ENCODE assay signal across 10 mouse cellular contexts in genomic region chr16:8810399-8811127, GRCm38 (mm10). TPM values are rescaled to one million over a fixed set of nuclear protein-coding genes. Genes with fewer than 3 reads are reported as not detected.
DNase-seq lines count a peak whose midpoint lies in the region; ATAC-seq and TF ChIP-seq lines count a peak whose summit lies in the region.
"Had no signal": no experiment of that assay in that cellular context is flagged by ENCODE, and none has a peak within 500 bp of the region (broad histone marks: within the 10 kb centered on the region; RNA-seq: fewer than 3 reads in every experiment).

No protein-coding gene starts in this region.

- no peaks in the 10 kb centered on the region for H3K9me3 ChIP-seq in intestine, embryonic 15.5 days
- H3K9me3 ChIP-seq in intestine, postnatal 0 days (ENCODE audit: control insufficient read depth): no peaks in the 10 kb centered on the region
- no peaks in the 10 kb centered on the region for H3K9me3 ChIP-seq in CH12.LX (replicated peaks; ENCODE audit: low read length)
- no peaks in the 10 kb centered on the region for H3K9me3 ChIP-seq in liver, embryonic 12.5 days (replicated peaks)
- no peaks in the 10 kb centered on the region for H3K9me3 ChIP-seq in forebrain, embryonic 15.5 days
- no peaks in the 10 kb centered on the region for H3K9me3 ChIP-seq in hindbrain, embryonic 13.5 days

- no peaks in the 10 kb centered on the region for H3K4me1 ChIP-seq in intestine, embryonic 15.5 days (replicated peaks)
- no peaks in the 10 kb centered on the region for H3K4me1 ChIP-seq in intestine, postnatal 0 days (replicated peaks; ENCODE audit: control insufficient read depth, insufficient read depth, low read length)
- peaks cover 10 to 35% of the 10 kb centered on the region in 2 experiments for H3K4me1 ChIP-seq in CH12.LX (ENCODE audit: control insufficient read depth in 1 of 2, insufficient read depth in 2 of 2)
- H3K4me1 ChIP-seq in liver, embryonic 12.5 days: peaks cover 27% of the 10 kb centered on the region
- H3K4me1 ChIP-seq in forebrain, embryonic 15.5 days: no peaks in the 10 kb centered on the region
- no peaks in the 10 kb centered on the region for H3K4me1 ChIP-seq in hindbrain, embryonic 13.5 days (replicated peaks)

- no peak for TF ChIP-seq RAD21 in CH12.LX (IDR thresholded peaks at IDR 0.05; ENCODE audit: low read depth, low read length)

- WGBS in intestine, embryonic 15.5 days: 89% methylated on average over 14 of the region's 14 CpGs
- 89% methylated on average over 14 of the region's 14 CpGs for WGBS in intestine, postnatal 0 days
- WGBS in liver, embryonic 12.5 days (ENCODE audit: insufficient replicate concordance): 73% methylated on average over 14 of the region's 14 CpGs
- 92% methylated on average over 14 of the region's 14 CpGs for WGBS in forebrain, embryonic 15.5 days
- 92% methylated on average over 14 of the region's 14 CpGs for WGBS in hindbrain, embryonic 13.5 days

- peak; percentile 37; the same call in 1 of the 2 replicates for TF ChIP-seq POLR2A in CH12.LX (IDR thresholded peaks at IDR 0.05; ENCODE audit: low read depth, low read length)

- H3K79me2 ChIP-seq in CH12.LX (replicated peaks; ENCODE audit: control insufficient read depth, extremely low read depth, insufficient read depth, poor library complexity, severe bottlenecking): no peaks in the 10 kb centered on the region

- in situ Hi-C loops in CH12.LX (cut with MboI; ENCODE audit: low pct_ligation_motif_present, low pct_unique_long_range_greater_than_20kb, low sequenced_read_pairs): no loop called here

- H3K9ac ChIP-seq in intestine, embryonic 15.5 days: no peak overlapping the region
- H3K9ac ChIP-seq in intestine, postnatal 0 days (ENCODE audit: low read depth, low read length): no peak overlapping the region
- H3K9ac ChIP-seq in CH12.LX (ENCODE audit: insufficient read depth, low read depth): peak overlapping the region; percentile 2; the same call in 1 of the 2 replicates
- peak overlapping the region; percentile 69 for H3K9ac ChIP-seq in liver, embryonic 12.5 days
- no peak overlapping the region for H3K9ac ChIP-seq in forebrain, embryonic 15.5 days (replicated peaks)
- H3K9ac ChIP-seq in hindbrain, embryonic 13.5 days: no peak overlapping the region

- no peak overlapping the region for H3K27ac ChIP-seq in intestine, embryonic 15.5 days
- H3K27ac ChIP-seq in intestine, postnatal 0 days (ENCODE audit: low read depth, low read length): no peak overlapping the region
- no peak overlapping the region for H3K27ac ChIP-seq in CH12.LX (ENCODE audit: insufficient read depth, low read depth)
- peak overlapping the region; percentile 93 for H3K27ac ChIP-seq in liver, embryonic 12.5 days
- no peak overlapping the region for H3K27ac ChIP-seq in gastrocnemius, adult 2 months
- H3K27ac ChIP-seq in forebrain, embryonic 15.5 days (replicated peaks): no peak overlapping the region
- no peak overlapping the region for H3K27ac ChIP-seq in hindbrain, embryonic 13.5 days

- intact Hi-C loops in gastrocnemius, adult 2 months (cut with DNase I): no loop called here

- dilution Hi-C loops in CH12.LX (cut with MboI; ENCODE audit: extremely low pct_ligation_motif_present, extremely low pct_unique_long_range_greater_than_20kb, low sequenced_read_pairs): no loop called here

- no peak overlapping the region for H3K4me2 ChIP-seq in intestine, embryonic 15.5 days (replicated peaks)
- H3K4me2 ChIP-seq in intestine, postnatal 0 days (replicated peaks; ENCODE audit: low read depth): no peak overlapping the region
- peak overlapping the region; percentile 11 for H3K4me2 ChIP-seq in CH12.LX (ENCODE audit: insufficient read depth, low read depth, poor library complexity, severe bottlenecking)
- H3K4me2 ChIP-seq in liver, embryonic 12.5 days: peak overlapping the region; percentile 61
- H3K4me2 ChIP-seq in forebrain, embryonic 15.5 days (replicated peaks): no peak overlapping the region
- no peak overlapping the region for H3K4me2 ChIP-seq in hindbrain, embryonic 13.5 days

- no peaks in the 10 kb centered on the region for H3K27me3 ChIP-seq in intestine, embryonic 15.5 days (replicated peaks)
- H3K27me3 ChIP-seq in intestine, postnatal 0 days (replicated peaks; ENCODE audit: control insufficient read depth, insufficient read depth, low read length): no peaks in the 10 kb centered on the region
- H3K27me3 ChIP-seq in CH12.LX (replicated peaks): no peaks in the 10 kb centered on the region
- peaks cover 7% of the 10 kb centered on the region; the same call in 1 of the 2 replicates for H3K27me3 ChIP-seq in liver, embryonic 12.5 days (replicated peaks)
- H3K27me3 ChIP-seq in forebrain, embryonic 15.5 days: no peaks in the 10 kb centered on the region
- H3K27me3 ChIP-seq in hindbrain, embryonic 13.5 days: no peaks in the 10 kb centered on the region

- peak; percentile 84 for TF ChIP-seq EP300 in CH12.LX (IDR thresholded peaks at IDR 0.05; ENCODE audit: low read length)

- TF ChIP-seq CTCF in intestine, postnatal 0 days (IDR thresholded peaks at IDR 0.05; ENCODE audit: low read depth): no peak
- TF ChIP-seq CTCF in CH12.LX (conservative IDR thresholded peaks at IDR 0.05 in 1 of 2, IDR thresholded peaks at IDR 0.05 in 1 of 2; ENCODE audit: low read depth in 2 of 2, low read length in 2 of 2): no peak
- TF ChIP-seq CTCF in gastrocnemius, adult 2 months (IDR thresholded peaks at IDR 0.05): no peak

- H3K4me3 ChIP-seq in intestine, embryonic 15.5 days (replicated peaks): no peak overlapping the region
- H3K4me3 ChIP-seq in intestine, postnatal 0 days (ENCODE audit: low read depth, low read length): no peak overlapping the region
- H3K4me3 ChIP-seq in CH12.LX (replicated peaks in 1 of 3; ENCODE audit: low read depth in 2 of 3, low read length in 2 of 3, poor library complexity in 1 of 3): no peak overlapping the region
- H3K4me3 ChIP-seq in liver, embryonic 12.5 days: peak overlapping the region; percentile 39
- H3K4me3 ChIP-seq in gastrocnemius, adult 2 months: no peak overlapping the region
- H3K4me3 ChIP-seq in forebrain, embryonic 15.5 days: no peak overlapping the region
- no peak overlapping the region for H3K4me3 ChIP-seq in hindbrain, embryonic 13.5 days

- ATAC-seq in intestine, embryonic 15.5 days: peak; percentile 45; the same call in 1 of the 2 replicates
- no peak for ATAC-seq in intestine, postnatal 0 days
- peak; percentile 94 for ATAC-seq in liver, embryonic 12.5 days
- no peak for ATAC-seq in forebrain, embryonic 15.5 days (replicated peaks)
- no peak for ATAC-seq in hindbrain, embryonic 13.5 days (ENCODE audit: low FRiP score)

- H3K36me3 ChIP-seq in intestine, embryonic 15.5 days: no peaks in the 10 kb centered on the region
- H3K36me3 ChIP-seq in intestine, postnatal 0 days (ENCODE audit: control insufficient read depth, insufficient read depth): no peaks in the 10 kb centered on the region
- no peaks in the 10 kb centered on the region for H3K36me3 ChIP-seq in CH12.LX (replicated peaks in 1 of 2; ENCODE audit: control insufficient read depth in 1 of 2, insufficient read depth in 1 of 2, low read length in 1 of 2)
- H3K36me3 ChIP-seq in liver, embryonic 12.5 days: no peaks in the 10 kb centered on the region
- H3K36me3 ChIP-seq in forebrain, embryonic 15.5 days: no peaks in the 10 kb centered on the region
- no peaks in the 10 kb centered on the region for H3K36me3 ChIP-seq in hindbrain, embryonic 13.5 days

- peak; percentile 95 for DNase-seq in CH12.LX (ENCODE audit: extremely low read depth)
- peak; percentile 40 to 70 for DNase-seq in adrenal gland, adult 18-20 months (ENCODE audit: low spot score in 2 of 2)
- no peak for DNase-seq in gastrocnemius, adult 2 months
- DNase-seq: heart, postnatal 36 days; lung, postnatal 36 days had no signal

TF ChIP-seq in CH12.LX, 34 proteins besides CTCF, POLR2A, EP300 and RAD21 (continues in another document):
- TF ChIP-seq MAFK (IDR thresholded peaks at IDR 0.05; ENCODE audit: insufficient replicate concordance, low read length) (peak; percentile 99), MYC (IDR thresholded peaks at IDR 0.05; ENCODE audit: low read depth, low read length) (peak; percentile 87), ZNF384 (IDR thresholded peaks at IDR 0.05; ENCODE audit: low read depth, low read length) (0 out of 2 replicates have a peak, but pooled peaks have one; percentile 11), ELF1 (IDR thresholded peaks at IDR 0.05; ENCODE audit: low read depth, low read length) (no peak), HCFC1 (IDR thresholded peaks at IDR 0.05; ENCODE audit: low read depth, low read length) (peak; percentile 36; the same call in 1 of the 2 replicates), ZMIZ1 (IDR thresholded peaks at IDR 0.05; ENCODE audit: low read depth, low read length) (no peak), NRF1 (IDR thresholded peaks at IDR 0.05; ENCODE audit: low read depth, low read length) (0 out of 2 replicates have a peak, but pooled peaks have one; percentile 17), JUN (IDR thresholded peaks at IDR 0.05; ENCODE audit: insufficient read depth, low read depth, low read length) (peak; percentile 74)

RNA-seq across cellular contexts. Expression of gene Usp7, which starts 18.5 kb away (rescaled TPM):
- 22.6 and 25.5 TPM in 2 replicates for polyA plus RNA-seq in intestine, embryonic 15.5 days (2015; fragmentation: Nextera tagmentation; extraction: Ambion mirVana)
- polyA plus RNA-seq in intestine, postnatal 0 days (2015; fragmentation: Nextera tagmentation; extraction: Ambion mirVana): 16.3 and 19.7 TPM in 2 replicates
- 113 and 140 TPM in 2 replicates for total RNA-seq in CH12.LX (2012; rRNA removed)
- 143 and 169 TPM in 2 replicates for total RNA-seq in CH12.LX (2014; rRNA removed)
- 156 and 169 TPM in 2 replicates for polyA plus RNA-seq in CH12.LX (2012; ENCODE audit: insufficient read length, low read depth)
- total RNA-seq in adrenal gland, adult 18-20 months (2021): 100 to 1,000 TPM; 109 to 126 TPM
- polyA plus RNA-seq in liver, embryonic 12.5 days (2016; fragmentation: Nextera tagmentation; extraction: Ambion mirVana): 32.9 and 33.5 TPM in 2 replicates
- 10 to 100 TPM; 61.8 to 69.1 TPM for total RNA-seq in gastrocnemius, adult 2 months (2021)
- polyA plus RNA-seq in forebrain, embryonic 15.5 days (2015; fragmentation: Nextera tagmentation; extraction: Ambion mirVana): 31.7 and 38.5 TPM in 2 replicates
- 27.8 and 34.1 TPM in 2 replicates for polyA plus RNA-seq in hindbrain, embryonic 13.5 days (2015; fragmentation: Nextera tagmentation; extraction: Ambion mirVana)

RNA-seq across cellular contexts. Expression of gene 1810013L24Rik, which starts 19.3 kb away (rescaled TPM):
- polyA plus RNA-seq in intestine, embryonic 15.5 days (2015; fragmentation: Nextera tagmentation; extraction: Ambion mirVana): 15.8 and 17.7 TPM in 2 replicates
- 14.3 and 15.1 TPM in 2 replicates for polyA plus RNA-seq in intestine, postnatal 0 days (2015; fragmentation: Nextera tagmentation; extraction: Ambion mirVana)
- 27.1 and 30.7 TPM in 2 replicates for total RNA-seq in CH12.LX (2012; rRNA removed)
- total RNA-seq in CH12.LX (2014; rRNA removed): 30.0 and 32.8 TPM in 2 replicates
- polyA plus RNA-seq in CH12.LX (2012; ENCODE audit: insufficient read length, low read depth): 44.2 and 47.7 TPM in 2 replicates
- 10 to 100 TPM; 81.9 to 86.4 TPM for total RNA-seq in adrenal gland, adult 18-20 months (2021)
- 23.2 and 23.9 TPM in 2 replicates for polyA plus RNA-seq in liver, embryonic 12.5 days (2016; fragmentation: Nextera tagmentation; extraction: Ambion mirVana)
- 100 to 1,000 TPM in 1 of 2 experiments, 10 to 100 TPM in 1; 80.9 to 111 TPM for total RNA-seq in gastrocnemius, adult 2 months (2021)
- 31.6 and 33.6 TPM in 2 replicates for polyA plus RNA-seq in forebrain, embryonic 15.5 days (2015; fragmentation: Nextera tagmentation; extraction: Ambion mirVana)
- polyA plus RNA-seq in hindbrain, embryonic 13.5 days (2015; fragmentation: Nextera tagmentation; extraction: Ambion mirVana): 30.6 and 31.3 TPM in 2 replicates

Comparison
In these comparisons a context has a peak if more than half of its experiments do, and no peak if none do; other contexts are left out.
1. ATAC-seq: peak in intestine, embryonic 15.5 days (single experiment) and liver, embryonic 12.5 days (single experiment); none in intestine, postnatal 0 days (single experiment), forebrain, embryonic 15.5 days (single experiment) and hindbrain, embryonic 13.5 days (single experiment).
2. H3K4me2 ChIP-seq: peak in CH12.LX (single experiment) and liver, embryonic 12.5 days (single experiment); none in intestine, embryonic 15.5 days (single experiment), intestine, postnatal 0 days (single experiment), forebrain, embryonic 15.5 days (single experiment) and hindbrain, embryonic 13.5 days (single experiment).
3. H3K9ac ChIP-seq: peak in CH12.LX (single experiment) and liver, embryonic 12.5 days (single experiment); none in intestine, embryonic 15.5 days (single experiment), intestine, postnatal 0 days (single experiment), forebrain, embryonic 15.5 days (single experiment) and hindbrain, embryonic 13.5 days (single experiment).